ENCODE assay signal across 26 mouse cellular contexts in genomic region chr15:82944479-82945195, GRCm38 (mm10). TPM values are rescaled to one million over a fixed set of nuclear protein-coding genes. Genes with fewer than 3 reads are reported as not detected.
DNase-seq lines count a peak whose midpoint lies in the region; ATAC-seq and TF ChIP-seq lines count a peak whose summit lies in the region.
"Had no signal": no experiment of that assay in that cellular context is flagged by ENCODE, and none has a peak within 500 bp of the region (broad histone marks: within the 10 kb centered on the region; RNA-seq: fewer than 3 reads in every experiment).

No protein-coding gene starts in this region.

- peak overlapping the region; percentile 57; the same call in 1 of the 2 replicates for H3K27ac ChIP-seq in stomach, embryonic 15.5 days
- H3K27ac ChIP-seq in midbrain, postnatal 0 days (ENCODE audit: low read depth, low read length): no peak overlapping the region
- H3K27ac ChIP-seq: embryonic facial prominence, embryonic 10.5 days; embryonic facial prominence, embryonic 15.5 days; forebrain, embryonic 13.5 days; heart, embryonic 13.5 days; liver, embryonic 13.5 days had no signal

- no peak overlapping the region for H3K9ac ChIP-seq in stomach, embryonic 15.5 days
- H3K9ac ChIP-seq in midbrain, postnatal 0 days (replicated peaks; ENCODE audit: low read length, poor library complexity, severe bottlenecking): no peak overlapping the region
- H3K9ac ChIP-seq: embryonic facial prominence, embryonic 15.5 days; forebrain, embryonic 13.5 days; heart, embryonic 13.5 days; liver, embryonic 13.5 days had no signal

- no peak overlapping the region for H3K4me2 ChIP-seq in stomach, embryonic 15.5 days
- H3K4me2 ChIP-seq in midbrain, postnatal 0 days (ENCODE audit: low read depth, low read length, poor library complexity, severe bottlenecking): no peak overlapping the region
- H3K4me2 ChIP-seq: embryonic facial prominence, embryonic 15.5 days; forebrain, embryonic 13.5 days; heart, embryonic 13.5 days; liver, embryonic 13.5 days had no signal

- no peak for TF ChIP-seq CTCF in midbrain, postnatal 0 days (IDR thresholded peaks at IDR 0.05)

- no peak overlapping the region for H3K4me3 ChIP-seq in stomach, embryonic 15.5 days (replicated peaks)
- no peak overlapping the region for H3K4me3 ChIP-seq in midbrain, postnatal 0 days (ENCODE audit: low read depth, low read length)
- H3K4me3 ChIP-seq: embryonic facial prominence, embryonic 10.5 days; embryonic facial prominence, embryonic 15.5 days; forebrain, embryonic 13.5 days; heart, embryonic 13.5 days; liver, embryonic 13.5 days had no signal

- H3K9me3 ChIP-seq in stomach, embryonic 15.5 days: no peaks in the 10 kb centered on the region
- no peaks in the 10 kb centered on the region for H3K9me3 ChIP-seq in midbrain, postnatal 0 days (ENCODE audit: low read length)
- H3K9me3 ChIP-seq: embryonic facial prominence, embryonic 10.5 days; embryonic facial prominence, embryonic 15.5 days; forebrain, embryonic 13.5 days; heart, embryonic 13.5 days; liver, embryonic 13.5 days had no signal

- no peaks in the 10 kb centered on the region for H3K27me3 ChIP-seq in stomach, embryonic 15.5 days (replicated peaks)
- no peaks in the 10 kb centered on the region for H3K27me3 ChIP-seq in midbrain, postnatal 0 days (ENCODE audit: insufficient read depth, low read length)
- H3K27me3 ChIP-seq: embryonic facial prominence, embryonic 15.5 days; forebrain, embryonic 13.5 days; liver, embryonic 13.5 days had no signal

- peaks cover 50% of the 10 kb centered on the region for H3K4me1 ChIP-seq in stomach, embryonic 15.5 days
- peaks cover 28% of the 10 kb centered on the region for H3K4me1 ChIP-seq in midbrain, postnatal 0 days (ENCODE audit: insufficient read depth, low read length)
- H3K4me1 ChIP-seq: liver, embryonic 13.5 days had no signal

- H3K36me3 ChIP-seq in stomach, embryonic 15.5 days: no peaks in the 10 kb centered on the region
- H3K36me3 ChIP-seq in midbrain, postnatal 0 days (ENCODE audit: insufficient read depth, low read length): no peaks in the 10 kb centered on the region
- H3K36me3 ChIP-seq: embryonic facial prominence, embryonic 15.5 days; heart, embryonic 13.5 days; liver, embryonic 13.5 days had no signal

- 46% methylated on average over 9 of the region's 9 CpGs for WGBS in stomach, embryonic 15.5 days
- WGBS in midbrain, postnatal 0 days: 83% methylated on average over 9 of the region's 9 CpGs

- ATAC-seq in stomach, embryonic 15.5 days (ENCODE audit: insufficient read depth, low FRiP score, low read depth): 0 out of 2 replicates have a peak, but pooled peaks have one; percentile 33
- ATAC-seq in midbrain, postnatal 0 days (ENCODE audit: low FRiP score): no peak
- ATAC-seq: forebrain, embryonic 13.5 days; Patski had no signal

- peak; percentile 59 for DNase-seq in adrenal gland, adult 8-10 months
- DNase-seq in adrenal gland, postnatal 4 days (ENCODE audit: low spot score in 2 of 2): no peak
- peak; percentile 54 to 58 for DNase-seq in kidney, postnatal 4 days
- no peak for DNase-seq in kidney, adult 18-20 months
- peak; percentile 42 for DNase-seq in adrenal gland, postnatal 25 days
- no peak for DNase-seq in midbrain, postnatal 0 days (ENCODE audit: low spot score)
- DNase-seq: cerebellum, adult 2 months; cerebellum, postnatal 14 days; gastrocnemius, postnatal 10 days; heart, postnatal 10 days; kidney, adult 9 months; kidney, postnatal 36 days; layer of hippocampus, postnatal 36 days; left cerebral cortex, postnatal 4 days; liver, embryonic 13.5 days; lung, adult 2 months; lung, postnatal 14 days; midbrain, embryonic 14.5 days; right cerebral cortex, adult 18-20 months; spleen, adult 18-20 months had no signal

RNA-seq across cellular contexts. Expression of gene Tcf20, which starts 43.0 kb away (rescaled TPM):
- total RNA-seq in adrenal gland, adult 8-10 months (2022): 100 to 1,000 TPM; 102 to 109 (median 106) TPM
- 10 to 100 TPM; 85.4 to 98.1 TPM for total RNA-seq in adrenal gland, postnatal 4 days (2021)
- 87.9 and 103 TPM in 2 replicates for total RNA-seq in adrenal gland, postnatal 25 days (2021)
- polyA plus RNA-seq in stomach, embryonic 15.5 days (2015; fragmentation: Nextera tagmentation; extraction: Ambion mirVana): 8.3 and 8.6 TPM in 2 replicates
- 125 and 131 TPM in 2 replicates for total RNA-seq in midbrain, postnatal 0 days (2014; rRNA removed)
- polyA plus RNA-seq in midbrain, postnatal 0 days (2015; fragmentation: Nextera tagmentation; extraction: Ambion mirVana): 10.6 and 11.8 TPM in 2 replicates

Comparison
In these comparisons a context has a peak if more than half of its experiments do, and no peak if none do; other contexts are left out.
1. DNase-seq: peak in adrenal gland, adult 8-10 months (single experiment), kidney, postnatal 4 days (2 of 2) and adrenal gland, postnatal 25 days (single experiment); none in adrenal gland, postnatal 4 days (0 of 2), kidney, adult 18-20 months (single experiment) and midbrain, postnatal 0 days (single experiment).